In genomic region chr9:103782306-103782705, GRCm38 (mm10) we compare ENCODE assay signal across 27 mouse cellular contexts. TPM values are rescaled to one million over a fixed set of nuclear protein-coding genes. Genes with fewer than 3 reads are reported as not detected.
DNase-seq lines count a peak whose midpoint lies in the region; ATAC-seq and TF ChIP-seq lines count a peak whose summit lies in the region.
"Had no signal": no experiment of that assay in that cellular context is flagged by ENCODE, and none has a peak within 500 bp of the region (broad histone marks: within the 10 kb centered on the region; RNA-seq: fewer than 3 reads in every experiment).

No protein-coding gene starts in this region.

- no peaks in the 10 kb centered on the region for H3K4me1 ChIP-seq in heart, embryonic 10.5 days
- H3K4me1 ChIP-seq in hindbrain, postnatal 0 days (ENCODE audit: insufficient read depth, low read length) = no peaks in the 10 kb centered on the region
- no peaks in the 10 kb centered on the region for H3K4me1 ChIP-seq in hindbrain, embryonic 11.5 days (replicated peaks; ENCODE audit: control insufficient read depth, insufficient read depth, low read length)
- no peaks in the 10 kb centered on the region for H3K4me1 ChIP-seq in ES-E14 (ENCODE audit: control insufficient read depth in 2 of 2, insufficient read depth in 2 of 2, low read length in 2 of 2, poor library complexity in 1 of 2)
- H3K4me1 ChIP-seq: embryonic facial prominence, embryonic 13.5 days; embryonic facial prominence, embryonic 15.5 days; forebrain, embryonic 10.5 days; forebrain, embryonic 12.5 days had no signal

- ATAC-seq in hindbrain, postnatal 0 days = no peak
- ATAC-seq in hindbrain, embryonic 11.5 days (ENCODE audit: low FRiP score) = no peak
- ATAC-seq: forebrain, embryonic 14.5 days; forebrain, embryonic 16.5 days; Patski had no signal

- no peak overlapping the region for H3K4me2 ChIP-seq in hindbrain, postnatal 0 days (ENCODE audit: low read depth, low read length)
- H3K4me2 ChIP-seq in hindbrain, embryonic 11.5 days (replicated peaks; ENCODE audit: low read depth, low read length) = no peak overlapping the region
- H3K4me2 ChIP-seq: embryonic facial prominence, embryonic 13.5 days; embryonic facial prominence, embryonic 15.5 days; forebrain, embryonic 12.5 days had no signal

- no peak overlapping the region for H3K9ac ChIP-seq in hindbrain, postnatal 0 days (replicated peaks; ENCODE audit: low read length)
- no peak overlapping the region for H3K9ac ChIP-seq in hindbrain, embryonic 11.5 days (ENCODE audit: low read depth, low read length)
- H3K9ac ChIP-seq in ES-E14 (ENCODE audit: insufficient read depth, low read depth, low read length, poor library complexity, severe bottlenecking) = no peak overlapping the region
- H3K9ac ChIP-seq: embryonic facial prominence, embryonic 13.5 days; embryonic facial prominence, embryonic 15.5 days; forebrain, embryonic 12.5 days had no signal

- no peaks in the 10 kb centered on the region for H3K27me3 ChIP-seq in heart, embryonic 10.5 days (ENCODE audit: insufficient read depth, poor library complexity, severe bottlenecking)
- no peaks in the 10 kb centered on the region for H3K27me3 ChIP-seq in hindbrain, postnatal 0 days (ENCODE audit: insufficient read depth, low read length)
- H3K27me3 ChIP-seq in hindbrain, embryonic 11.5 days (ENCODE audit: control insufficient read depth, insufficient read depth, low read length) = no peaks in the 10 kb centered on the region
- H3K27me3 ChIP-seq: embryonic facial prominence, embryonic 13.5 days; embryonic facial prominence, embryonic 15.5 days; forebrain, embryonic 12.5 days had no signal

- no peak for TF ChIP-seq CTCF in hindbrain, postnatal 0 days (IDR thresholded peaks at IDR 0.05; ENCODE audit: low read depth)

- DNase-seq in heart, embryonic 10.5 days (ENCODE audit: low spot score) = peak; percentile 76
- no peak for DNase-seq in heart, adult 9 months (ENCODE audit: low spot score in 2 of 2)
- peak; percentile 20 for DNase-seq in hindbrain, postnatal 0 days (ENCODE audit: low spot score)
- DNase-seq in hindbrain, embryonic 11.5 days (ENCODE audit: low spot score) = no peak
- DNase-seq in ES-E14 (ENCODE audit: low read depth, low spot score) (no peak), R1 (ENCODE audit: low read depth, low spot score) (peak; percentile 21)
- no peak for DNase-seq in kidney, postnatal 4 days
- DNase-seq: adrenal gland, adult 2 months; adrenal gland, postnatal 10 days; adrenal gland, postnatal 25 days; cerebellum, adult 11 months; cerebellum, adult 18-20 months; cerebellum, adult 8-10 months; cerebellum, adult 9-11 months; cerebellum, postnatal 14 days; cerebellum, postnatal 36 days; embryo, embryonic 11 days had no signal

- no peaks in the 10 kb centered on the region for H3K36me3 ChIP-seq in heart, embryonic 10.5 days
- H3K36me3 ChIP-seq in hindbrain, postnatal 0 days (ENCODE audit: insufficient read depth, low read length) = no peaks in the 10 kb centered on the region
- H3K36me3 ChIP-seq in hindbrain, embryonic 11.5 days (ENCODE audit: control insufficient read depth, insufficient read depth, low read length) = no peaks in the 10 kb centered on the region
- no peaks in the 10 kb centered on the region for H3K36me3 ChIP-seq in ES-E14 (ENCODE audit: control insufficient read depth, insufficient read depth, low read length, poor library complexity, severe bottlenecking)
- H3K36me3 ChIP-seq: embryonic facial prominence, embryonic 13.5 days; embryonic facial prominence, embryonic 15.5 days; forebrain, embryonic 10.5 days; forebrain, embryonic 12.5 days; G1E had no signal

- WGBS in heart, embryonic 10.5 days = 65% methylated on average over 7 of the region's 7 CpGs
- 73% methylated on average over 7 of the region's 7 CpGs for WGBS in hindbrain, postnatal 0 days
- WGBS in hindbrain, embryonic 11.5 days = 82% methylated on average over 7 of the region's 7 CpGs

- in situ Hi-C loops in ES-E14 (cut with MboI; ENCODE audit: low sequenced_read_pairs in 2 of 2, unreplicated experiment in 2 of 2) = no loop called here

- H3K4me3 ChIP-seq in heart, embryonic 10.5 days = no peak overlapping the region
- no peak overlapping the region for H3K4me3 ChIP-seq in hindbrain, postnatal 0 days (ENCODE audit: low read length)
- no peak overlapping the region for H3K4me3 ChIP-seq in hindbrain, embryonic 11.5 days (ENCODE audit: low read depth, low read length)
- no peak overlapping the region for H3K4me3 ChIP-seq in ES-E14 (ENCODE audit: insufficient read depth in 1 of 2, low read depth in 1 of 2, low read length in 2 of 2, poor library complexity in 1 of 2, severe bottlenecking in 1 of 2)
- H3K4me3 ChIP-seq: embryonic facial prominence, embryonic 13.5 days; embryonic facial prominence, embryonic 15.5 days; erythroblast, embryonic 14.5 days; forebrain, embryonic 10.5 days; forebrain, embryonic 12.5 days had no signal

- no peaks in the 10 kb centered on the region for H3K9me3 ChIP-seq in heart, embryonic 10.5 days
- no peaks in the 10 kb centered on the region for H3K9me3 ChIP-seq in hindbrain, postnatal 0 days (ENCODE audit: low read length)
- no peaks in the 10 kb centered on the region for H3K9me3 ChIP-seq in hindbrain, embryonic 11.5 days (ENCODE audit: control insufficient read depth, low read length)
- no peaks in the 10 kb centered on the region for H3K9me3 ChIP-seq in ES-E14 (ENCODE audit: control insufficient read depth, insufficient read depth, low read depth, low read length)
- H3K9me3 ChIP-seq: embryonic facial prominence, embryonic 13.5 days; embryonic facial prominence, embryonic 15.5 days; forebrain, embryonic 10.5 days; forebrain, embryonic 12.5 days had no signal

- no peak overlapping the region for H3K27ac ChIP-seq in heart, embryonic 10.5 days
- no peak overlapping the region for H3K27ac ChIP-seq in hindbrain, postnatal 0 days
- H3K27ac ChIP-seq in hindbrain, embryonic 11.5 days (ENCODE audit: low read depth, low read length) = no peak overlapping the region
- H3K27ac ChIP-seq in ES-E14 (ENCODE audit: insufficient read depth, low read depth, low read length, poor library complexity, severe bottlenecking) = no peak overlapping the region
- H3K27ac ChIP-seq: embryonic facial prominence, embryonic 13.5 days; embryonic facial prominence, embryonic 15.5 days; forebrain, embryonic 10.5 days; forebrain, embryonic 12.5 days had no signal

TF ChIP-seq in ES-E14, 5 proteins besides CTCF, POLR2A, EP300 and RAD21:
- TF ChIP-seq CHD2 (IDR thresholded peaks at IDR 0.05; ENCODE audit: low read depth, low read length) (no peak), MAFK (IDR thresholded peaks at IDR 0.05; ENCODE audit: insufficient read depth, low read depth, low read length) (0 out of 2 replicates have a peak, but pooled peaks have one; percentile 22)

RNA-seq across cellular contexts. Expression of gene Tmem108, which starts 20.7 kb away (rescaled TPM):
- 101 and 126 TPM in 2 replicates for polyA plus RNA-seq in heart, embryonic 10.5 days (2016; fragmentation: Nextera tagmentation; extraction: Ambion mirVana)
- 21.5 and 23.3 TPM in 2 replicates for total RNA-seq in hindbrain, postnatal 0 days (2014; rRNA removed)
- polyA plus RNA-seq in hindbrain, postnatal 0 days (2015; fragmentation: Nextera tagmentation; extraction: Ambion mirVana) = 23.8 and 24.4 TPM in 2 replicates
- polyA plus RNA-seq in hindbrain, embryonic 11.5 days (2014; fragmentation: Nextera tagmentation; extraction: Ambion mirVana) = 13.2 and 14.9 TPM in 2 replicates
- 3.1 and 3.2 TPM in 2 replicates for total RNA-seq in ES-E14 (2012; rRNA removed)
- total RNA-seq: common myeloid progenitor, adult 5-6 weeks had no signal
- polyA plus RNA-seq: erythroblast, embryonic 14.5 days; G1E; Patski had no signal

Comparison
In these comparisons a context has a peak if more than half of its experiments do, and no peak if none do; other contexts are left out.
1. DNase-seq: peak in heart, embryonic 10.5 days (single experiment), hindbrain, postnatal 0 days (single experiment) and R1 (single experiment); none in heart, adult 9 months (0 of 2), hindbrain, embryonic 11.5 days (single experiment), ES-E14 (single experiment) and kidney, postnatal 4 days (0 of 2).